Mouse (Mus musculus) limb, embryonic 15.5 days (tissue): ENCODE measurements at regions not wholly inside any gene's neighbourhood (a gene's known extent, or its start where the extent isn't known, plus 50 kb on each side); places are given as distances from the start of the nearest gene placed in this dataset.

Source experiments
- ATAC-seq: fragments of 200-750 bp; cut with Nextera tagmentation; 2 replicates; pipeline ENCODE4 v1.8.0; 2017; ENCODE audit warnings: low read depth, moderate TSS enrichment; ENCODE audit not compliant: insufficient number of reproducible peaks, low FRiP score, low TSS enrichment
- H3K27ac ChIP-seq: fragments of 300-500 bp; sonication (generic); 2 replicates; pipeline ENCODE4 v1.5.1; 2015; ENCODE audit warnings: moderate library complexity, mild to moderate bottlenecking, inconsistent platforms
- H3K27me3 ChIP-seq: fragments of 300-500 bp; sonication (generic); 2 replicates; pipeline ENCODE4 v1.6.1; 2015; ENCODE audit warnings: inconsistent platforms
- H3K36me3 ChIP-seq: fragments of 300-500 bp; sonication (generic); 2 replicates; pipeline ENCODE4 v1.6.1; 2015; ENCODE audit warnings: inconsistent platforms
- H3K4me1 ChIP-seq: fragments of 300-500 bp; sonication (generic); 2 replicates; pipeline ENCODE4 v1.6.1; 2015; ENCODE audit warnings: inconsistent platforms
- H3K4me2 ChIP-seq: fragments of 300-500 bp; sonication (generic); 2 replicates; pipeline ENCODE4 v1.6.1; 2015; ENCODE audit warnings: mild to moderate bottlenecking, inconsistent platforms
- H3K4me3 ChIP-seq: fragments of 300-500 bp; sonication (generic); 2 replicates; pipeline ENCODE4 v1.5.1; 2015; ENCODE audit warnings: mild to moderate bottlenecking, inconsistent platforms
- H3K9ac ChIP-seq: fragments of 300-500 bp; sonication (generic); 2 replicates; pipeline ENCODE4 v1.6.1; 2015; ENCODE audit warnings: inconsistent platforms
- H3K9me3 ChIP-seq: fragments of 300-500 bp; sonication (generic); 2 replicates; pipeline ENCODE4 v1.6.1; 2016; ENCODE audit warnings: inconsistent platforms
- WGBS: fragments of 180-500 bp; shearing (Covaris S2); methylation state at CpG from one replicate; pipeline ENCODE4 v1.1.7; 2015; 5-methylcytosine and 5-hydroxymethylcytosine counted together

DNA sequence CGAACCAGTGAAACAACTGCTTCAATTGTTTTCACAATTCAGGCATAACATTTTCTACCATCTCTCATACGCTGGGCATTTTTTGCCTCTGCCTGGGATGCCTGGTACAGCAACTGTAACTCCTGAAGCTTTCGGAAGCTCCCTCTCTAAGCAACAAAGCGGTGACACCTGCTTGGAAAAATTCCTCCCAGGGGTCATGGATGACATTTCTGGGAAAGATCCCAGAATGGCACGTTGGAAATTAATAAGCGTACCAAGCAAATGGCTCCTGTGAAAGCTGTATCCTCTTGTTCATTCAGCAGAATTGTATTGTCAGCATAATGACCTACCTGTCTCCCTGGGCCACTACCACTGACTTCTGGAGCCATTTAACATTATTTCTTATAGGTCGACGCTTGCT, 333.7 kb upstream of the Noct start:
- Histone ChIP-seq H3K4me2 (no peak overlapping the region), H3K9ac (no peak overlapping the region), H3K4me1 (peaks cover 6% of the 10 kb centered on the region), H3K4me3 (no peak overlapping the region), H3K36me3 (no peaks in the 10 kb centered on the region), H3K27me3 (no peaks in the 10 kb centered on the region), H3K27ac (no peak overlapping the region), H3K9me3 (no peaks in the 10 kb centered on the region)
- 79% methylated on average over 8 of the region's 8 CpGs for WGBS
- ATAC-seq, result no peak

GRCm38 (mm10) chr3:50898179-50898578, 326.1 kb upstream of the Noct start:
- 72% methylated on average over 9 of the region's 9 CpGs for WGBS
- no peak overlapping the region for H3K4me3 ChIP-seq
- H3K9ac ChIP-seq, result no peak overlapping the region
- H3K9me3 ChIP-seq, result no peaks in the 10 kb centered on the region
- ATAC-seq, result no peak
- H3K27me3 ChIP-seq, result no peaks in the 10 kb centered on the region
- no peaks in the 10 kb centered on the region for H3K36me3 ChIP-seq
- H3K4me1 ChIP-seq, result peaks cover 20% of the 10 kb centered on the region
- no peak overlapping the region for H3K27ac ChIP-seq
- H3K4me2 ChIP-seq, result no peak overlapping the region

DNA sequence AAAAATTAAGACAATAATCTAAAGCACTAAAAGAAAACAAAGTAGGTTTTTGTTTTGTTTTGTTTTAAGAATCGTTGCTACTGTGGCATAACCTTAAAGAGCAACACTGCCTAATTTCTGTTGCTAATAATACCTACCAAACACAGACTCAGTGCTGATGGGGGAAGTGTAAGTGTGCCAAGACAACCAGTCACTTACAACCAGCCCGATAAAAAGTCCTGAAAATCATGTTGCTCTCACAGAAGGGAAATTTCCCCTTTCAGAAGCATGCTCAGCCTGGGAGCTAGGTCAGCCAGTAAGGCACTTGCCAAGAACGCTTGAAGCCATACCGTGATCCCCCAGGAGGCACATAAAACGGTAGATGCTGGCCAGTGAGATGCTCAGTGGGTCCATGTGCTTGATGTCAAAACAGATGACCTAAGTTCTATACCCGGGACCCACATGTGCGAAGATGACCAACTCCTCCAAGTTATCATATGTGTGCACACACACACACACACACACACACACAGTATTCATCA, 324.4 kb upstream of the Noct start:
- H3K4me1 ChIP-seq, result peaks cover 33% of the 10 kb centered on the region
- no peak overlapping the region for H3K4me3 ChIP-seq
- H3K9me3 ChIP-seq, result no peaks in the 10 kb centered on the region
- 57% methylated on average over 7 of the region's 7 CpGs for WGBS
- no peak for ATAC-seq
- H3K4me2 ChIP-seq, result no peak overlapping the region
- no peak overlapping the region for H3K9ac ChIP-seq
- 0 out of 2 replicates have a peak overlapping the region, but pooled peaks have one; percentile 22 for H3K27ac ChIP-seq
- H3K36me3 ChIP-seq, result no peaks in the 10 kb centered on the region
- no peaks in the 10 kb centered on the region for H3K27me3 ChIP-seq

DNA sequence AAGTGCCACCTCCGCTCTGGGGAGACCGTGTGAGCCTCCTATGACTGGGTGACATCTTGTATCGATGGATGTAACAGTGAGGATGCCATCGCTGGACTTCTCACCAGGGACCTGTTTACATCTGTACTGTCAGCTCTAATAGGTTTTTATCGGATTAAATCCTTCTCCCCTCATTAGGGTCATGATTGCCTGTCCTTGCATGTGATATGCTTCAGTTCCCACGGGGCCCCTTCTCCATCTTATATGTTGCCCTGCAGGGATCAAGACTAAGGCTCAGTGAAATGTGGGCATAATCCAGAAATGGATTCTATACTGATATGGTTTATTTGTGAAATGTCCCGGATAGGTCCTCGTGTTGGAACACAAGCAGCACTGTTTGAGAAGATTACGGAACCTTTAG, 323.7 kb upstream of the Noct start:
- WGBS, result 90% methylated on average over 9 of the region's 9 CpGs

GRCm38 (mm10) chr3:50901321-50901720, 322.9 kb upstream of the Noct start:
- Histone ChIP-seq H3K4me3 (no peak overlapping the region), H3K9ac (no peak overlapping the region), H3K27me3 (no peaks in the 10 kb centered on the region), H3K36me3 (no peaks in the 10 kb centered on the region), H3K27ac (no peak overlapping the region), H3K4me1 (peaks cover 41% of the 10 kb centered on the region), H3K4me2 (no peak overlapping the region), H3K9me3 (no peaks in the 10 kb centered on the region)
- ATAC-seq, result no peak
- WGBS, result 78% methylated on average over 10 of the region's 10 CpGs

More for the DNA sequence above, 323.7 kb upstream of the Noct start:
- Histone ChIP-seq H3K9ac (no peak overlapping the region), H3K27ac (no peak overlapping the region), H3K4me3 (no peak overlapping the region), H3K27me3 (no peaks in the 10 kb centered on the region), H3K4me2 (no peak overlapping the region), H3K4me1 (peaks cover 39% of the 10 kb centered on the region), H3K36me3 (no peaks in the 10 kb centered on the region), H3K9me3 (no peaks in the 10 kb centered on the region)
- no peak for ATAC-seq

DNA sequence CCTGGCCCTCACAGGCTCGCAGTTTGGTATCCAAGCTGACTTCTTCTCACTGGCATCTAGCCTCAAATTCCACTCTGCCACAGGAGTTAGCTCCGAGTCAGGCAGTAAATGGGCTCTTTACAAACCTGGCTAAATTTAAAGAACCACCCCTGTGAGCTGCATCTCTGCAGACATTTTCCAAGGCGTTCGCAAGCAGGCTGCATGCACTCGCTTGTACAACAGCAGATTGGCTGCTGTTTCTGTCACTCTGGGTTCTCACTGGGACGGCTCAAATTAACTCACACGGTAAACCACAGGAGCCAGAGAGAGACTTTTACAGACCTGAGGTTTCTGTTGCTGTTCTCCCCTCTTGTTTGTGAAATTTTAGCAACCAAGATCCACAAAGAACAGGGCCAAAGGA, 321.3 kb upstream of the Noct start:
- ATAC-seq, result peak; percentile 61
- Histone ChIP-seq H3K4me1 (peaks cover 39% of the 10 kb centered on the region), H3K27ac (peak overlapping the region; percentile 74), H3K27me3 (no peaks in the 10 kb centered on the region), H3K9ac (no peak overlapping the region), H3K4me2 (peak overlapping the region; percentile 25; the same call in 1 of the 2 replicates), H3K9me3 (no peaks in the 10 kb centered on the region), H3K4me3 (no peak overlapping the region), H3K36me3 (no peaks in the 10 kb centered on the region)
- 13% methylated on average over 7 of the region's 7 CpGs for WGBS

DNA sequence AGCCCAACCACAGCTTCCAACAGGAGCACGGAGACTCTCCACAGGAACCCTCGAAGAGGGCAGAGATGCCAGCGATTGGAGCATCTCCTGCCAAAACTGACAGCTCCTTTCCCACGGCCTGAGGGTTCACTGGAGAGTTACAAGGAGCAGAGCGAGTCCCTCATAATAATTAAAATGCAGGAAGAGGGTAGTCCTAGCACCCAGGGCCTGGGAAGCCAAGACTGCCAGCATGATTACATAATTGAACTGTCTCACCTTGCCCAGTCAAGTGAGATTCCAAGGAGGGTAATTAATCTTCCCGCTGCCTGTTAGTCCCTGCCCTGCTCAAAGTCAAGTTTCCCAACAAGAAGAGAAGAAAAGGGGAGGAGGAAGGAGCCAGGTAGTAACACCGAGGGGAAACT, 319.5 kb upstream of the Noct start:
- 31% methylated on average over 7 of the region's 7 CpGs for WGBS
- no peak overlapping the region for H3K9ac ChIP-seq
- H3K36me3 ChIP-seq, result no peaks in the 10 kb centered on the region
- no peaks in the 10 kb centered on the region for H3K27me3 ChIP-seq
- ATAC-seq, result no peak
- H3K4me3 ChIP-seq, result no peak overlapping the region
- H3K4me2 ChIP-seq, result no peak overlapping the region
- H3K27ac ChIP-seq, result peak overlapping the region; percentile 84; the same call in 1 of the 2 replicates
- peaks cover 37% of the 10 kb centered on the region for H3K4me1 ChIP-seq
- H3K9me3 ChIP-seq, result no peaks in the 10 kb centered on the region

GRCm38 (mm10) chr3:50905274-50905992, 318.8 kb upstream of the Noct start:
- 18% methylated on average over 16 of the region's 16 CpGs for WGBS
- no peak for ATAC-seq
- Histone ChIP-seq H3K36me3 (no peaks in the 10 kb centered on the region), H3K9me3 (no peaks in the 10 kb centered on the region), H3K4me1 (peaks cover 37% of the 10 kb centered on the region), H3K27ac (peak overlapping the region; percentile 84), H3K9ac (no peak overlapping the region), H3K27me3 (no peaks in the 10 kb centered on the region), H3K4me2 (peak overlapping the region; percentile 48), H3K4me3 (peak overlapping the region; percentile 33; the same call in 1 of the 2 replicates)

DNA sequence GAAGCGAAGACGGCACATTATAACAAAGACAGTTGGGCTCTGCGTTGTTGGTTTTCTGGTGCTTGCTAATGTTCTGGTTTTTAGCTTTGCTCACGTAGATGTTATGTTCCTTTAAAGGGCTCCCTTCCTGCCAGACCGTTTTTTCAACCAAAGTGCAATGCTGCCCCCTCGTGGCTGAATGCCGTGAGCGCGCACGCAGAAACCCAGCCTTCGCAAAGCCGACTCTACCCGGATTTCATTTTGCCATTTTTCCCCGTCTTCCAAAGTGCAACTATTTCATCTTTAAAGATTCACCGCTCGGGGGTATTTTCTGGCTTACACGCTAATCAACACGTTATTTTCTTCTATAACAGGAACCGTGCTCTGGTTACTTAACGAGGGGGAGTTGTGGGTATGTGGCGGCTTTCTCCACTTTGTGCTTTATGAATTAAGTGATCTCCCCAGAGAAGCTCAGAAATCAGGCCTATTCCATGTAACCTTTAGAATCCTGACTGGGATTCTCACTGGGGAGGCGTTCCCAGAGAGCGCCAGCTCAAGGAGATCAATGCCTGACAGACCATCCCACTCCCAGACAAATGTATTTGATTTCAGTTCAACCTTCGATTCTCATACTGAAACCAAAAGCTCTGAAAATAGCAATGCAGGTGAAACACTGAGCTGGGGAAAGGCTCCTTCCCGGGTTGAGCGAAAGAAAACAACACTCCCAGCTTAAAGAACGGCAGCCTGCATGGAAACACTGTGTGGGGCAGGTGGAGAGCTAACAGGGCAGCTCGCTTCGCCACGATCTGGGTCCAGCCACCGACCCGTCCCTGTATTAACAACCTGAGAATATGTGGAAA, 318.0 kb upstream of the Noct start:
- Histone ChIP-seq H3K9ac (no peak overlapping the region), H3K27me3 (no peaks in the 10 kb centered on the region), H3K36me3 (no peaks in the 10 kb centered on the region), H3K9me3 (no peaks in the 10 kb centered on the region), H3K4me1 (peaks cover 37% of the 10 kb centered on the region), H3K27ac (peak overlapping the region; percentile 84), H3K4me3 (peak overlapping the region; percentile 33), H3K4me2 (peak overlapping the region; percentile 48)
- 12% methylated on average over 32 of the region's 32 CpGs for WGBS
- ATAC-seq, result peak; percentile 70; the same call in 1 of the 2 replicates

DNA sequence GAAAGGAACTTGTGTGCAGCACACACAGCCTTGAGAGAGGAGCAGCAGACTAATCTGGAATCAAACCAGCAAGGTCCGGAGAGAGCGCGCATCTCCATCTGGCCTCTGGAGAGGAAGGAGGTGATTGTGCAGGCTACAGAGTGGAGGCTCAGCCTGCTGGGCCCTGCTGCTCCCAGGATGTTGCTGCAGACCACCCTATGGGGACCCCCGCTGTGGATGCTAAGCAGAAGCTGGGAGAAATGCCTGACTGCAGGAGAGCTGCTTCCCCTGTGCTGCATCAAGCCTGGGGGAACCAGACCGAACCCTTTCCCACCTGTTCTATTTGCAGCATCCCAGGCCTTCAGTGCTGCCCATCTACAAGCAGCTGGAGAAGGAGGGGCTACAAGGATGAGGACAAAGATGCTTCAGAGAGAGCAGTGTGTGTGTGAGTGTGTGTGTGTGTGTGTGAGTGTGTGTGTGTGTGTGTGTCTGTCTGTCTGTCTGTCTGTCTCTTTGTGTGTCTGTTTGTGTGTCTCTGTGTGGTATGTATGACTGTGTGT, 311.2 kb upstream of the Noct start:
- Histone ChIP-seq H3K27me3 (no peaks in the 10 kb centered on the region), H3K36me3 (no peaks in the 10 kb centered on the region), H3K9ac (no peak overlapping the region), H3K27ac (no peak overlapping the region), H3K4me2 (no peak overlapping the region), H3K4me1 (peaks cover 8% of the 10 kb centered on the region; the same call in 1 of the 2 replicates), H3K4me3 (no peak overlapping the region), H3K9me3 (no peaks in the 10 kb centered on the region)
- 0 out of 2 replicates have a peak, but pooled peaks have one; percentile 24 for ATAC-seq
- 86% methylated on average over 5 of the region's 5 CpGs for WGBS

- H3K4me2 ChIP-seq, result no peak overlapping the region
- H3K9me3 ChIP-seq, result no peaks in the 10 kb centered on the region
- H3K4me1 ChIP-seq, result peaks cover 8% of the 10 kb centered on the region; the same call in 1 of the 2 replicates
- no peaks in the 10 kb centered on the region for H3K36me3 ChIP-seq
- no peak overlapping the region for H3K4me3 ChIP-seq
- H3K27me3 ChIP-seq, result no peaks in the 10 kb centered on the region
- ATAC-seq, result no peak
- no peak overlapping the region for H3K9ac ChIP-seq
- no peak overlapping the region for H3K27ac ChIP-seq
- WGBS, result 72% methylated on average over 14 of the region's 14 CpGs
Measured at GRCm38 (mm10) chr3:50914866-50915365, 309.3 kb upstream of the Noct start.
